Mouse (Mus musculus): ENCODE measurements around the gene Soat2.

Gene Soat2

GRCm38 (mm10) chr15:102179924-102180323, 29.6 kb downstream of the Soat2 start:
- peaks cover 80% of the 10 kb centered on the region for H3K36me3 ChIP-seq (ENCODE audit: insufficient read depth, low read length)
- no peaks in the 10 kb centered on the region for H3K9me3 ChIP-seq (ENCODE audit: low read length)
- H3K4me3 ChIP-seq (replicated peaks; ENCODE audit: low read length): peak overlapping the region; percentile 75
- TF ChIP-seq NANOG (IDR thresholded peaks at IDR 0.05; ENCODE audit: borderline replicate concordance, low read length): no peak
- TF ChIP-seq CTCF (conservative IDR thresholded peaks at IDR 0.05; ENCODE audit: low read length): no peak
- no peak for TF ChIP-seq POU5F1 (IDR thresholded peaks at IDR 0.05; ENCODE audit: borderline replicate concordance, low read length)
- no peaks in the 10 kb centered on the region for H3K27me3 ChIP-seq (ENCODE audit: insufficient read depth, low read length)
- peaks cover 59% of the 10 kb centered on the region for H3K4me1 ChIP-seq (replicated peaks; ENCODE audit: low read depth, low read length)

GRCm38 (mm10) chr15:102183076-102183475, 32.8 kb downstream of the Soat2 start:
- H3K9me3 ChIP-seq (ENCODE audit: low read length): no peaks in the 10 kb centered on the region
- H3K4me1 ChIP-seq (replicated peaks; ENCODE audit: low read depth, low read length): peaks cover 54% of the 10 kb centered on the region
- peaks cover 78% of the 10 kb centered on the region for H3K36me3 ChIP-seq (ENCODE audit: insufficient read depth, low read length)
- no peak overlapping the region for H3K4me3 ChIP-seq (replicated peaks; ENCODE audit: low read length)
- H3K27me3 ChIP-seq (ENCODE audit: insufficient read depth, low read length): no peaks in the 10 kb centered on the region
- no peak for TF ChIP-seq NANOG (IDR thresholded peaks at IDR 0.05; ENCODE audit: borderline replicate concordance, low read length)
- no peak for TF ChIP-seq POU5F1 (IDR thresholded peaks at IDR 0.05; ENCODE audit: borderline replicate concordance, low read length)
- no peak for TF ChIP-seq CTCF (conservative IDR thresholded peaks at IDR 0.05; ENCODE audit: low read length)

GRCm38 (mm10) chr15:102186239-102186638, 35.9 kb downstream of the Soat2 start:
- H3K27me3 ChIP-seq (ENCODE audit: insufficient read depth, low read length): no peaks in the 10 kb centered on the region
- no peak overlapping the region for H3K4me3 ChIP-seq (replicated peaks; ENCODE audit: low read length)
- peaks cover 57% of the 10 kb centered on the region for H3K4me1 ChIP-seq (replicated peaks; ENCODE audit: low read depth, low read length)
- H3K36me3 ChIP-seq (ENCODE audit: insufficient read depth, low read length): peaks cover 76% of the 10 kb centered on the region
- no peak for TF ChIP-seq CTCF (conservative IDR thresholded peaks at IDR 0.05; ENCODE audit: low read length)
- TF ChIP-seq NANOG (IDR thresholded peaks at IDR 0.05; ENCODE audit: borderline replicate concordance, low read length): no peak
- TF ChIP-seq POU5F1 (IDR thresholded peaks at IDR 0.05; ENCODE audit: borderline replicate concordance, low read length): no peak
- H3K9me3 ChIP-seq (ENCODE audit: low read length): no peaks in the 10 kb centered on the region

- Histone ChIP-seq H3K27me3 (ENCODE audit: insufficient read depth, low read length) (no peaks in the 10 kb centered on the region), H3K4me3 (replicated peaks; ENCODE audit: low read length) (no peak overlapping the region), H3K9me3 (ENCODE audit: low read length) (no peaks in the 10 kb centered on the region), H3K36me3 (ENCODE audit: insufficient read depth, low read length) (peaks cover 74% of the 10 kb centered on the region), H3K4me1 (replicated peaks; ENCODE audit: low read depth, low read length) (peaks cover 73% of the 10 kb centered on the region)
- no peak for TF ChIP-seq NANOG (IDR thresholded peaks at IDR 0.05; ENCODE audit: borderline replicate concordance, low read length)
- TF ChIP-seq CTCF (conservative IDR thresholded peaks at IDR 0.05; ENCODE audit: low read length): no peak
- TF ChIP-seq POU5F1 (IDR thresholded peaks at IDR 0.05; ENCODE audit: borderline replicate concordance, low read length): no peak
These were observed 37.8 kb downstream of the Soat2 start for GRCm38 (mm10) chr15:102188096-102188495.

GRCm38 (mm10) chr15:102188883-102189282, 38.6 kb downstream of the Soat2 start:
- H3K36me3 ChIP-seq (ENCODE audit: insufficient read depth, low read length): peaks cover 67% of the 10 kb centered on the region
- no peaks in the 10 kb centered on the region for H3K9me3 ChIP-seq (ENCODE audit: low read length)
- no peak for TF ChIP-seq NANOG (IDR thresholded peaks at IDR 0.05; ENCODE audit: borderline replicate concordance, low read length)
- no peak for TF ChIP-seq POU5F1 (IDR thresholded peaks at IDR 0.05; ENCODE audit: borderline replicate concordance, low read length)
- TF ChIP-seq CTCF (conservative IDR thresholded peaks at IDR 0.05; ENCODE audit: low read length): no peak
- peak overlapping the region; percentile 37; the same call in 1 of the 2 replicates for H3K4me3 ChIP-seq (replicated peaks; ENCODE audit: low read length)
- H3K4me1 ChIP-seq (replicated peaks; ENCODE audit: low read depth, low read length): peaks cover 80% of the 10 kb centered on the region
- H3K27me3 ChIP-seq (ENCODE audit: insufficient read depth, low read length): no peaks in the 10 kb centered on the region

- no peak for TF ChIP-seq NANOG (IDR thresholded peaks at IDR 0.05; ENCODE audit: borderline replicate concordance, low read length)
- TF ChIP-seq CTCF (conservative IDR thresholded peaks at IDR 0.05; ENCODE audit: low read length): no peak
- no peak for TF ChIP-seq POU5F1 (IDR thresholded peaks at IDR 0.05; ENCODE audit: borderline replicate concordance, low read length)
- H3K4me3 ChIP-seq (replicated peaks; ENCODE audit: low read length): 0 out of 2 replicates have a peak overlapping the region, but pooled peaks have one; percentile 14
These were observed 41.4 kb downstream of the Soat2 start for GRCm38 (mm10) chr15:102191699-102192098.

GRCm38 (mm10) chr15:102192271-102192812, 42.0 kb downstream of the Soat2 start:
- H3K9me3 ChIP-seq (ENCODE audit: low read length): no peaks in the 10 kb centered on the region
- no peak overlapping the region for H3K4me3 ChIP-seq (replicated peaks; ENCODE audit: low read length)
- peaks cover 56% of the 10 kb centered on the region for H3K36me3 ChIP-seq (ENCODE audit: insufficient read depth, low read length)
- H3K27me3 ChIP-seq (ENCODE audit: insufficient read depth, low read length): no peaks in the 10 kb centered on the region
- H3K4me1 ChIP-seq (replicated peaks; ENCODE audit: low read depth, low read length): peaks cover 87% of the 10 kb centered on the region
- no peak for TF ChIP-seq POU5F1 (IDR thresholded peaks at IDR 0.05; ENCODE audit: borderline replicate concordance, low read length)
- TF ChIP-seq NANOG (IDR thresholded peaks at IDR 0.05; ENCODE audit: borderline replicate concordance, low read length): no peak
- TF ChIP-seq CTCF (conservative IDR thresholded peaks at IDR 0.05; ENCODE audit: low read length): no peak

More at GRCm38 (mm10) chr15:102191699-102192098, 41.4 kb downstream of the Soat2 start:
- H3K4me1 ChIP-seq (replicated peaks; ENCODE audit: low read depth, low read length): peaks cover 88% of the 10 kb centered on the region
- H3K9me3 ChIP-seq (ENCODE audit: low read length): no peaks in the 10 kb centered on the region
- no peaks in the 10 kb centered on the region for H3K27me3 ChIP-seq (ENCODE audit: insufficient read depth, low read length)
- peaks cover 55% of the 10 kb centered on the region for H3K36me3 ChIP-seq (ENCODE audit: insufficient read depth, low read length)

- H3K36me3 ChIP-seq (ENCODE audit: insufficient read depth, low read length): peaks cover 55% of the 10 kb centered on the region
- TF ChIP-seq POU5F1 (IDR thresholded peaks at IDR 0.05; ENCODE audit: borderline replicate concordance, low read length): no peak
- TF ChIP-seq CTCF (conservative IDR thresholded peaks at IDR 0.05; ENCODE audit: low read length): no peak
- no peak for TF ChIP-seq NANOG (IDR thresholded peaks at IDR 0.05; ENCODE audit: borderline replicate concordance, low read length)
- H3K9me3 ChIP-seq (ENCODE audit: low read length): no peaks in the 10 kb centered on the region
- no peaks in the 10 kb centered on the region for H3K27me3 ChIP-seq (ENCODE audit: insufficient read depth, low read length)
- peaks cover 85% of the 10 kb centered on the region for H3K4me1 ChIP-seq (replicated peaks; ENCODE audit: low read depth, low read length)
- H3K4me3 ChIP-seq (replicated peaks; ENCODE audit: low read length): no peak overlapping the region
These were observed 42.6 kb downstream of the Soat2 start for GRCm38 (mm10) chr15:102192820-102193386.
